Mouse (Mus musculus): Measurements from ENCODE around the gene Rapgef6. TPM values are rescaled to one million over a fixed set of nuclear protein-coding genes. Genes with fewer than 3 reads are reported as not detected.

The Rapgef6 gene
- polyA plus RNA-seq, 1 experiment from 2014 or later: 38.8 TPM

DNA sequence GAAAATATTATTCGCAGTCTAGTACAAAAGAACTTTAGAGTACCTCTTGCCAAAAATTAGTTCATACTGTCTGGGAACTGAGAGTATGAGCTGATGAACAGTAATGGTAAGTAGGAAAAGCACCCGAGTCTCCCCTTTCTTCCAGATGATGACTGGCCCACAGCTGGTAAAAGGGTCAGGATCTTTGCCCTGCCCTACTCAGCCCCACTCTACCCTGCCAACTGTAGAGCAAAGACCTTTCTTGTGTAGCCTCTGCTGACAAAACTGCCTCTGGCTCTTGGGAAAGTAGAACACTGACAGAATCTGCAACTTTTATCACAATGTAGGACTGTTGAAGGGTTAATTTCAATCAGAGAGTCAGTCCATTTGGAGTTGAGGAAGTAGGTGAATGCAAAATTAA, 32.3 kb downstream of the Rapgef6 start:
- no peak overlapping the region for H3K9ac ChIP-seq (ENCODE audit: low read length)
- H3K4me1 ChIP-seq (replicated peaks; ENCODE audit: control insufficient read depth, insufficient read depth, low read length): no peaks in the 10 kb centered on the region
- no peaks in the 10 kb centered on the region for H3K36me3 ChIP-seq (ENCODE audit: control insufficient read depth, insufficient read depth, low read length)
- ATAC-seq (ENCODE audit: low read depth): no peak
- no peak overlapping the region for H3K27ac ChIP-seq (ENCODE audit: low read length)
- 85% methylated on average over 2 of the region's 2 CpGs for WGBS
- H3K4me2 ChIP-seq (ENCODE audit: low read depth, low read length): no peak overlapping the region
- no peak overlapping the region for H3K4me3 ChIP-seq (ENCODE audit: low read length)
- no peaks in the 10 kb centered on the region for H3K27me3 ChIP-seq (ENCODE audit: control insufficient read depth, insufficient read depth, low read depth, low read length)
- H3K9me3 ChIP-seq (ENCODE audit: control insufficient read depth, low read length): no peaks in the 10 kb centered on the region

DNA sequence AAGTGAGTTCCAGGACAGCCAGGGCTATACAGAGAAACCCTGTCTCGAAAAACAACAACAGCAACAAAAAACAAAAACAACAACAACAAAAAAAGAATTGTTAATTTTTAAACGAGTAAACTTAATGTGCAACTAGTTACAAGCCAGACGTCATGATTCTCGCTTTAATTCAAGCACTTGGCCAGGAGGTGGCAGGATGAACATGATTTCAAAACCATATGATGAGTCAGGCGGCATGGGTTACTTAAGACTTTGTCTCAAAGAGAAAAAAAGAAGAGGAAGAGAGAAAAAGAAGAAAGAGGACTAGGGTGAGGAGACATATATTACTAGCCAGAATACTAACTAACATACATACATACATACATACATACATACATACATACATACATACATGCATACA, 40.1 kb downstream of the Rapgef6 start:
- Histone ChIP-seq H3K27me3 (ENCODE audit: control insufficient read depth, insufficient read depth, low read depth, low read length) (no peaks in the 10 kb centered on the region), H3K4me2 (ENCODE audit: low read depth, low read length) (no peak overlapping the region), H3K4me3 (ENCODE audit: low read length) (no peak overlapping the region), H3K9me3 (ENCODE audit: control insufficient read depth, low read length) (no peaks in the 10 kb centered on the region), H3K4me1 (replicated peaks; ENCODE audit: control insufficient read depth, insufficient read depth, low read length) (no peaks in the 10 kb centered on the region), H3K36me3 (ENCODE audit: control insufficient read depth, insufficient read depth, low read length) (no peaks in the 10 kb centered on the region), H3K27ac (ENCODE audit: low read length) (no peak overlapping the region), H3K9ac (ENCODE audit: low read length) (no peak overlapping the region)
- 84% methylated on average over 5 of the region's 5 CpGs for WGBS
- ATAC-seq (ENCODE audit: low read depth): no peak

DNA sequence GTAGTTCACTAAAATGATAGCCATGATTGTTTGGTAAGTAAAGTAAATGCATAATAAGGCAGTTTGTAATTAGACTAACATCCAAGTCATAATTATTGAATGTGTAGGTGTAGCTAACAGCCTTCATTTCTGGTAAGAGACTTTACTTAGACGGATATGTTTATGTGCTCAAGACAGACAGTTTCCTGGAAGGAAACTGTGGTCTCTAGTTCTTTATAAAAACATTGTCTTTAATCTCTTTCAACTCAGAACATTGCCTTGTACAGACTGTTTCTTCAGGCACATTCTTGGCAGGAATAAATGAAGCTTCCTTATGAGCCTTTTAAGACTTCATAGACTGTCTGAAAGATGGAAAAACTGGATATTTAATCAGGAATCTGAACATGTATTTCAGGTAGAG, 45.3 kb downstream of the Rapgef6 start:
- H3K4me1 ChIP-seq (replicated peaks; ENCODE audit: control insufficient read depth, insufficient read depth, low read length): no peaks in the 10 kb centered on the region
- H3K4me2 ChIP-seq (ENCODE audit: low read depth, low read length): no peak overlapping the region
- H3K4me3 ChIP-seq (ENCODE audit: low read length): no peak overlapping the region
- no peaks in the 10 kb centered on the region for H3K27me3 ChIP-seq (ENCODE audit: control insufficient read depth, insufficient read depth, low read depth, low read length)
- ATAC-seq (ENCODE audit: low read depth): no peak
- H3K9me3 ChIP-seq (ENCODE audit: control insufficient read depth, low read length): no peaks in the 10 kb centered on the region
- WGBS: 42% methylated on average over 1 of the region's 1 CpGs
- H3K27ac ChIP-seq (ENCODE audit: low read length): no peak overlapping the region
- no peak overlapping the region for H3K9ac ChIP-seq (ENCODE audit: low read length)
- H3K36me3 ChIP-seq (ENCODE audit: control insufficient read depth, insufficient read depth, low read length): no peaks in the 10 kb centered on the region

DNA sequence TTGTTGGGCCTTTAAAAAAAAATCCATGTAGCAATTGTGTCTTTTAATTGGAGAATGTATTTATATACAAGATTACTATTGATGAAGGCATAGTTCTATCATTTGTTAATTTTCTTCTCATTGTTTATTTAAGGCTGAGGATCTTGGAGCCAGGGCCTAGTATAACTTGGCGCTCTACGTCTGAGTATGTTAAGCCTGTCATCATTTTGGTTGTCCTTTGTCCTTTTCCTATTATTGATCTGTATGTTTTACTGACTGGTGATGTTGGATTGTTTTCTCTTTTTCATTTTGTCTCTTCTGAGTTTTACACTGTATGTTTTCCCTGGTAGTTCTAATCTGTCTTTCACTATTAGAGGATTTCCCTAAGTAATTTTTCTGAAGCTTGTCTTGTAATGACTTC, 52.1 kb downstream of the Rapgef6 start:
- Histone ChIP-seq H3K4me2 (ENCODE audit: low read depth, low read length) (no peak overlapping the region), H3K27me3 (ENCODE audit: control insufficient read depth, insufficient read depth, low read depth, low read length) (no peaks in the 10 kb centered on the region), H3K9me3 (ENCODE audit: control insufficient read depth, low read length) (no peaks in the 10 kb centered on the region), H3K27ac (ENCODE audit: low read length) (no peak overlapping the region), H3K4me3 (ENCODE audit: low read length) (no peak overlapping the region), H3K9ac (ENCODE audit: low read length) (no peak overlapping the region), H3K4me1 (replicated peaks; ENCODE audit: control insufficient read depth, insufficient read depth, low read length) (no peaks in the 10 kb centered on the region), H3K36me3 (ENCODE audit: control insufficient read depth, insufficient read depth, low read length) (no peaks in the 10 kb centered on the region)
- ATAC-seq (ENCODE audit: low read depth): no peak
- 79% methylated on average over 2 of the region's 2 CpGs for WGBS

DNA sequence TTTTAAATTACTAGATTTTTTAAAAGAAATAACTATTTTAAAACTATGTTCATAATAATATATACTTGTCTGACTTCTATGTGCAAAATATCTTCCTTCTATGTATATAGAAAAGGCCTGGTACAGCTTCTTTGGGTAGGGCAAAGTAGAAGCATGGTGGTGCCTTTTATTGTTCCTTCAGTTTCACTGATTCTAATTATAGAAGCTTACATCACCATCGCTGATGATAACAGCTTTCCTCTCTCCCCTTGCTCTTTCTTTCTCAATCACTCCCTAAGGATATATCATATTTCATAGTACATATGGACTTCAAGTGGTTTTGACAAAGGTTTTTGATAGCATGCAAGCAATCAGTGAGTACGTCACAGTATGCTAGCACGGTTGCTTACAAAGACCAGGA, 69.9 kb downstream of the Rapgef6 start:
- H3K4me1 ChIP-seq (replicated peaks; ENCODE audit: control insufficient read depth, insufficient read depth, low read length): 0 out of 2 replicates have a peak, but pooled peaks cover 2% of the 10 kb centered on the region
- H3K27me3 ChIP-seq (ENCODE audit: control insufficient read depth, insufficient read depth, low read depth, low read length): no peaks in the 10 kb centered on the region
- H3K4me3 ChIP-seq (ENCODE audit: low read length): no peak overlapping the region
- no peaks in the 10 kb centered on the region for H3K9me3 ChIP-seq (ENCODE audit: control insufficient read depth, low read length)
- 49% methylated on average over 3 of the region's 3 CpGs for WGBS
- ATAC-seq (ENCODE audit: low read depth): no peak
- no peak overlapping the region for H3K4me2 ChIP-seq (ENCODE audit: low read depth, low read length)
- no peak overlapping the region for H3K27ac ChIP-seq (ENCODE audit: low read length)
- H3K9ac ChIP-seq (ENCODE audit: low read length): no peak overlapping the region
- no peaks in the 10 kb centered on the region for H3K36me3 ChIP-seq (ENCODE audit: control insufficient read depth, insufficient read depth, low read length)

DNA sequence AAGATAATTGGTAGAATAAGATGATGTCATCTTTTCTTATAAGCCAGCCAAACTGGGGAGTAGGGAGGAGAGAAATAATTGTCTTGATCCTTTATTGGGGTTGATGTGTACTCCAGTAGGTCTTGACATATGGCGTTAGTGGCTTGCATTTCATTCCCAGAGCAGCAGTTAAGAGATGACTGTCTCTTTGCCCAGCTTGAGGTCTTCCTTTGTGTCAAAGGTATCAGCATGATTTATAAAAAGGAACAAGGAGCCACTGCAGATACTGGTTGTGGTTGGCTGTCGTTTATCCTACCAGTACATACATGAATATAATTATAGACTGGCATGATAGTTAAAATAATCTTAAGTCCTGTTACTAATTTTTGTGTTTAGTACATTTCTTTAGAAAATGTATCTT, 71.4 kb downstream of the Rapgef6 start:
- WGBS: 78% methylated on average over 2 of the region's 2 CpGs
- H3K4me1 ChIP-seq (replicated peaks; ENCODE audit: control insufficient read depth, insufficient read depth, low read length): peaks cover 5% of the 10 kb centered on the region; the same call in 1 of the 2 replicates
- no peak for ATAC-seq (ENCODE audit: low read depth)
- no peak overlapping the region for H3K4me3 ChIP-seq (ENCODE audit: low read length)
- no peak overlapping the region for H3K4me2 ChIP-seq (ENCODE audit: low read depth, low read length)
- no peaks in the 10 kb centered on the region for H3K27me3 ChIP-seq (ENCODE audit: control insufficient read depth, insufficient read depth, low read depth, low read length)
- no peak overlapping the region for H3K27ac ChIP-seq (ENCODE audit: low read length)
- H3K36me3 ChIP-seq (ENCODE audit: control insufficient read depth, insufficient read depth, low read length): no peaks in the 10 kb centered on the region
- H3K9ac ChIP-seq (ENCODE audit: low read length): no peak overlapping the region
- no peaks in the 10 kb centered on the region for H3K9me3 ChIP-seq (ENCODE audit: control insufficient read depth, low read length)

DNA sequence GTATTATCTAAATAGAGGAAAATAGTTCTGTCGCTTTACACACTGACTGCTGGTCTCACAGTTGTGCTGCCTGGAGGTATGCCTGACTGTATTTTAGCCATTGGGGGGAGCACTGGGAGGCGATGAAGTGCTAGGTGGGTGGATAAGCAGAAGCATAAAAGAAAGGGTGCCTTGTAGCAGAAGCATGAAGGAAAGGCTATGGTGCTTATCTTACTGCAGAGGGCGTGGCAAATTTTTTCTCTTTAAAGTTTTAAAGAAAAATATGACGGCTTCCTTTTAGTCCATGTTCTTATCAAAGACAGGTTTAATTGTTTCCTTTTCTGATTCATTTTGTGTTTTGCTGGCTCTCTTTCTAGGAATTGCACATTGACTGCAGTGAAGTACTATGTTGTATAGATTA, 72.4 kb downstream of the Rapgef6 start:
- no peak overlapping the region for H3K4me3 ChIP-seq (ENCODE audit: low read length)
- ATAC-seq (ENCODE audit: low read depth): no peak
- H3K9me3 ChIP-seq (ENCODE audit: control insufficient read depth, low read length): no peaks in the 10 kb centered on the region
- no peak overlapping the region for H3K27ac ChIP-seq (ENCODE audit: low read length)
- H3K4me2 ChIP-seq (ENCODE audit: low read depth, low read length): no peak overlapping the region
- no peaks in the 10 kb centered on the region for H3K36me3 ChIP-seq (ENCODE audit: control insufficient read depth, insufficient read depth, low read length)
- 45% methylated on average over 4 of the region's 4 CpGs for WGBS
- H3K27me3 ChIP-seq (ENCODE audit: control insufficient read depth, insufficient read depth, low read depth, low read length): no peaks in the 10 kb centered on the region
- no peak overlapping the region for H3K9ac ChIP-seq (ENCODE audit: low read length)
- H3K4me1 ChIP-seq (replicated peaks; ENCODE audit: control insufficient read depth, insufficient read depth, low read length): peaks cover 5% of the 10 kb centered on the region; the same call in 1 of the 2 replicates

DNA sequence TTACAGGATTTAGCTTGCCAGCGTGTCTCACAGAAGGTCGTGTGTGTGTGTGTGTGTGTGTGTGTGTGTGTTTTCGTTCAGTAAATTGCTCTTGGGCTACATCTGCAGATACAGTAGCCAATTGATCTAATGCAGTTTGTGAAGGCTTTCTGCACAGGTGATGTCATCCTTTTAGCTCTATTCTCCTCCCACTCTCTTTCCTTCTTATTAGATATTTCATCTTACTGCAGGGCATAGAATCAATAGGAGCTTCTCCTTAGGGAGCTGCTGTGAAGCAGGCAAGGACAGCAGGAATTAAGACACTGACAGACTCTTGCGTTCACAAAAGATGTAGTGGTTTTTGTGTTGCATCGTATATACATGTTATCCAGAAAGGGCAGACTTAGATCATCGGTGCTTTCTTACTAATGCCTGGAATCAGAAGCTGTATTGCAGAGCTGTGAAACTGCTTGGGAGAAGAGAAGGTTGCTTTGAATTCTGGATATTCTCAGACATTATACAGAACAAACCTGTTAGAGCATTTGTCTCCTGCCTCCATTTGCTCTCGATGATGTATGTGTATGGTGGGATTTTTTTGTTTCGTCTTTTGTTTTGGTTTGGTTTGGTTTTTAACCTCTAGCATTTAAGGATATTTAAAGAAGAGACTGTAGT, 73.4 kb downstream of the Rapgef6 start:
- H3K4me1 ChIP-seq (replicated peaks; ENCODE audit: control insufficient read depth, insufficient read depth, low read length): peaks cover 5% of the 10 kb centered on the region; the same call in 1 of the 2 replicates
- H3K4me2 ChIP-seq (ENCODE audit: low read depth, low read length): no peak overlapping the region
- H3K9me3 ChIP-seq (ENCODE audit: control insufficient read depth, low read length): no peaks in the 10 kb centered on the region
- no peak for ATAC-seq (ENCODE audit: low read depth)
- H3K4me3 ChIP-seq (ENCODE audit: low read length): no peak overlapping the region
- H3K27me3 ChIP-seq (ENCODE audit: control insufficient read depth, insufficient read depth, low read depth, low read length): no peaks in the 10 kb centered on the region
- H3K27ac ChIP-seq (ENCODE audit: low read length): no peak overlapping the region
- H3K36me3 ChIP-seq (ENCODE audit: control insufficient read depth, insufficient read depth, low read length): no peaks in the 10 kb centered on the region
- 87% methylated on average over 8 of the region's 8 CpGs for WGBS
- no peak overlapping the region for H3K9ac ChIP-seq (ENCODE audit: low read length)

DNA sequence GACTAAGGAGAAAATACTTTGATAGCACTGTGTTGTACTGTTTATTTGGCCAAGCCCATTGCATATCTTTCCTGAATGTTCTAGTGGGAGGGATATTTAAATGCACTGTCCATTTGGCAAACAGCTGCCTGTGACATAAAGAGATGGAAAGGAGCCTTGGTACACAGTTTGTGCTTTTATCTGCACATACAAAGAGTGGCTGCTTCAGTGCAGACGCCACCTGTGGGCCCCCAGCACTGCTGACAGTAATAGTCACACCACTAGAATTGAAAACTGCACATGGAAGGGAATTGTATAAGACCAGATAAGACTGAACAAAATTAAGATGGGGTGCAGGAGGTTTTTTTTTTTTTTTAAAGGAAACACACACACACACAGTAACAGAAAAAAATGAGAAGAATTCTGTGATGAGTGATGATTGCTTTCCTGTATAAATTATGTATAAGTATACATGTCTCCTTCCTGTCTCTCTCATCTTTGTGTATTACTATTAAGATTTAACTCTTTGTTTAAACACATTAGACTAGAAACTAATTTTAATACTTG, 75.3 kb downstream of the Rapgef6 start:
- no peaks in the 10 kb centered on the region for H3K9me3 ChIP-seq (ENCODE audit: control insufficient read depth, low read length)
- H3K4me1 ChIP-seq (replicated peaks; ENCODE audit: control insufficient read depth, insufficient read depth, low read length): peaks cover 5% of the 10 kb centered on the region; the same call in 1 of the 2 replicates
- no peak overlapping the region for H3K9ac ChIP-seq (ENCODE audit: low read length)
- no peaks in the 10 kb centered on the region for H3K36me3 ChIP-seq (ENCODE audit: control insufficient read depth, insufficient read depth, low read length)
- WGBS: 19% methylated on average over 1 of the region's 1 CpGs
- no peak for ATAC-seq (ENCODE audit: low read depth)
- H3K27ac ChIP-seq (ENCODE audit: low read length): no peak overlapping the region
- H3K4me2 ChIP-seq (ENCODE audit: low read depth, low read length): no peak overlapping the region
- H3K27me3 ChIP-seq (ENCODE audit: control insufficient read depth, insufficient read depth, low read depth, low read length): no peaks in the 10 kb centered on the region
- H3K4me3 ChIP-seq (ENCODE audit: low read length): no peak overlapping the region
